Mouse (Mus musculus) telencephalon, adult 2 months (tissue): ENCODE measurements around the gene Irs2.
A peak's percentile ranks its signal among the peaks of the same experiment; 100 is the strongest.

Experiments
- DNase-seq: peaks from one replicate; pipeline ENCODE4 v3.0.0-alpha.2; 2011; ENCODE audit warnings: low read depth, low spot score

The Irs2 gene

GRCm38 (mm10) chr8:10986638-10987037 lies 21.6 kb downstream of the Irs2 start:
- no peak for DNase-seq

- no peak for DNase-seq
Observed at GRCm38 (mm10) chr8:10985064-10985463, 23.2 kb downstream of the Irs2 start.

- DNase-seq: no peak
Observed at GRCm38 (mm10) chr8:10980876-10981275, 27.4 kb downstream of the Irs2 start.

- no peak for DNase-seq
Observed at GRCm38 (mm10) chr8:10979916-10980315, 28.3 kb downstream of the Irs2 start.

GRCm38 (mm10) chr8:10979196-10979794 lies 29.0 kb downstream of the Irs2 start:
- DNase-seq: no peak

- DNase-seq: no peak
Observed at GRCm38 (mm10) chr8:10978377-10978776, 29.9 kb downstream of the Irs2 start.

GRCm38 (mm10) chr8:10977742-10978376 lies 30.4 kb downstream of the Irs2 start:
- no peak for DNase-seq

- no peak for DNase-seq
Observed at GRCm38 (mm10) chr8:10974659-10975058, 33.6 kb downstream of the Irs2 start.

GRCm38 (mm10) chr8:10974126-10974525 lies 34.1 kb downstream of the Irs2 start:
- no peak for DNase-seq

GRCm38 (mm10) chr8:10972851-10973452 lies 35.3 kb downstream of the Irs2 start:
- DNase-seq: no peak

- no peak for DNase-seq
Observed at GRCm38 (mm10) chr8:10971984-10972383, 36.3 kb downstream of the Irs2 start.

- no peak for DNase-seq
Observed at GRCm38 (mm10) chr8:10971509-10971908, 36.7 kb downstream of the Irs2 start.

GRCm38 (mm10) chr8:10970496-10971456 lies 37.5 kb downstream of the Irs2 start:
- DNase-seq: no peak

GRCm38 (mm10) chr8:10968687-10969086 lies 39.6 kb downstream of the Irs2 start:
- DNase-seq: no peak

GRCm38 (mm10) chr8:10965401-10966117 lies 42.7 kb downstream of the Irs2 start:
- DNase-seq: peak; percentile 55

- no peak for DNase-seq
Observed at GRCm38 (mm10) chr8:10964511-10965099, 43.7 kb downstream of the Irs2 start.

GRCm38 (mm10) chr8:10961989-10962388 lies 46.3 kb downstream of the Irs2 start:
- no peak for DNase-seq

- DNase-seq: peak; percentile 36
Observed at GRCm38 (mm10) chr8:10960277-10960819, 47.9 kb downstream of the Irs2 start.

- peak; percentile 48 for DNase-seq
Observed at GRCm38 (mm10) chr8:10957292-10957955, 50.8 kb downstream of the Irs2 start.
